Mouse (Mus musculus) intestine, embryonic 16.5 days (tissue): Measurements from ENCODE around the gene Bace2. TPM values are rescaled to one million over a fixed set of nuclear protein-coding genes. Genes with fewer than 3 reads are reported as not detected.

ENCODE experiments used
- ATAC-seq: fragments of 200-750 bp; cut with Nextera tagmentation; 2 replicates; pipeline ENCODE4 v1.8.0; 2017; ENCODE audit warnings: moderate TSS enrichment, moderate library complexity
- H3K27ac ChIP-seq: fragments of 300-500 bp; sonication (generic); 2 replicates; pipeline ENCODE4 v1.5.1; 2014; ENCODE audit warnings: mild to moderate bottlenecking, low read length
- H3K27me3 ChIP-seq: fragments of 300-500 bp; sonication (generic); replicated peaks from 2 replicates; pipeline ENCODE4 v1.6.1; 2014; ENCODE audit warnings: low read length, control low read depth, mixed read lengths; ENCODE audit not compliant: control insufficient read depth, insufficient read depth
- H3K36me3 ChIP-seq: fragments of 300-500 bp; sonication (generic); 2 replicates; pipeline ENCODE4 v1.6.1; 2014; ENCODE audit warnings: low read length, control low read depth; ENCODE audit not compliant: control insufficient read depth, insufficient read depth
- H3K4me1 ChIP-seq: fragments of 300-500 bp; sonication (generic); 2 replicates; pipeline ENCODE4 v1.6.1; 2014; ENCODE audit warnings: low read length, control low read depth, mixed read lengths; ENCODE audit not compliant: control insufficient read depth, insufficient read depth
- H3K4me2 ChIP-seq: fragments of 300-500 bp; sonication (generic); 2 replicates; pipeline ENCODE4 v1.6.1; 2014; ENCODE audit warnings: low read depth, low read length, control low read depth
- H3K4me3 ChIP-seq: fragments of 300-500 bp; sonication (generic); 2 replicates; pipeline ENCODE4 v1.5.1; 2014; ENCODE audit warnings: mild to moderate bottlenecking, low read length
- H3K9ac ChIP-seq: fragments of 300-500 bp; sonication (generic); 2 replicates; pipeline ENCODE4 v1.6.1; 2014; ENCODE audit warnings: low read depth, low read length
- H3K9me3 ChIP-seq: fragments of 300-500 bp; sonication (generic); 2 replicates; pipeline ENCODE4 v1.6.1; 2016; ENCODE audit warnings: low read length, control low read depth; ENCODE audit not compliant: control insufficient read depth
- WGBS: fragments of 180-500 bp; shearing (Covaris S2); extraction: QIAGEN DNeasy Blood & Tissue Kit; methylation state at CpG from one replicate; pipeline ENCODE4 v1.1.7; 2014; 5-methylcytosine and 5-hydroxymethylcytosine counted together
- polyA plus RNA-seq: library from polyadenylated mRNA; unstranded; fragments of >200 nt; fragmentation: Nextera tagmentation; extraction: Ambion mirVana; gene quantifications from 2 replicates; pipeline ENCODE4 v1.2.1, GENCODE M21; 2015

Bace2 gene
- polyA plus RNA-seq, 1 experiment from 2014 or later: 17.0 TPM

DNA sequence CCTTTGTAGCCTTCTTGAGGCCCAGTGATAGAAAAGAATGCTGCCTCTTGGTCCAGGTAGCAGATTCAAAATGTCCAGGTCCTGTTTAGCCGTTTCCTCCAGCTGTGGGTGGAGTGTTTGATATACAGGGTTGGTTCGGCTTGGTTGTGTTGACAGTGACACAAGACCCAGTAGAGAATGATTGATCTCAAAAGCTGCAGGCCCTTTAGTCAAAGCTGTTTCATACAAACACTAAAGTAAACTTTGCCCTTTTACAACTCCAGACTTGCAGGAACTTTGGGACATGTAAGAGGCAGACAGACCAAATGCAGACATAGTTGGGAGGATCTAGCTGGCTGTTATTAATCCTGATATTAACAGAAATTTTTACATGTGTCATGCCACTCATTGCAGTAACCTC is 3.5 kb upstream of the Bace2 start:
- no peak overlapping the region for H3K9ac ChIP-seq
- no peaks in the 10 kb centered on the region; the same call in 1 of the 2 replicates for H3K27me3 ChIP-seq
- no peaks in the 10 kb centered on the region for H3K9me3 ChIP-seq
- H3K4me3 ChIP-seq: no peak overlapping the region
- H3K36me3 ChIP-seq: no peaks in the 10 kb centered on the region
- H3K4me1 ChIP-seq: peaks cover 8% of the 10 kb centered on the region
- H3K4me2 ChIP-seq: no peak overlapping the region
- no peak overlapping the region for H3K27ac ChIP-seq
- 43% methylated on average over 2 of the region's 2 CpGs for WGBS
- ATAC-seq: no peak

- H3K4me2 ChIP-seq: no peak overlapping the region
- no peak overlapping the region for H3K27ac ChIP-seq
- H3K9ac ChIP-seq: no peak overlapping the region
- no peaks in the 10 kb centered on the region; the same call in 1 of the 2 replicates for H3K27me3 ChIP-seq
- H3K36me3 ChIP-seq: no peaks in the 10 kb centered on the region
- H3K9me3 ChIP-seq: no peaks in the 10 kb centered on the region
- no peak for ATAC-seq
- H3K4me1 ChIP-seq: peaks cover 8% of the 10 kb centered on the region
- no peak overlapping the region for H3K4me3 ChIP-seq
- WGBS: 71% methylated on average over 2 of the region's 2 CpGs
Observed at GRCm38 (mm10) chr16:97354632-97355031, 1.9 kb upstream of the Bace2 start.

- Histone ChIP-seq H3K4me2 (peak overlapping the region; percentile 90), H3K9ac (peak overlapping the region; percentile 56), H3K4me1 (peaks cover 8% of the 10 kb centered on the region), H3K4me3 (peak overlapping the region; percentile 56), H3K36me3 (no peaks in the 10 kb centered on the region), H3K27ac (no peak overlapping the region), H3K9me3 (no peaks in the 10 kb centered on the region), H3K27me3 (no peaks in the 10 kb centered on the region; the same call in 1 of the 2 replicates)
- under 1% methylated on average over 25 of the region's 25 CpGs for WGBS
- peak; percentile 72 for ATAC-seq
Observed at GRCm38 (mm10) chr16:97357188-97357821, 763 bp downstream of the Bace2 start.

DNA sequence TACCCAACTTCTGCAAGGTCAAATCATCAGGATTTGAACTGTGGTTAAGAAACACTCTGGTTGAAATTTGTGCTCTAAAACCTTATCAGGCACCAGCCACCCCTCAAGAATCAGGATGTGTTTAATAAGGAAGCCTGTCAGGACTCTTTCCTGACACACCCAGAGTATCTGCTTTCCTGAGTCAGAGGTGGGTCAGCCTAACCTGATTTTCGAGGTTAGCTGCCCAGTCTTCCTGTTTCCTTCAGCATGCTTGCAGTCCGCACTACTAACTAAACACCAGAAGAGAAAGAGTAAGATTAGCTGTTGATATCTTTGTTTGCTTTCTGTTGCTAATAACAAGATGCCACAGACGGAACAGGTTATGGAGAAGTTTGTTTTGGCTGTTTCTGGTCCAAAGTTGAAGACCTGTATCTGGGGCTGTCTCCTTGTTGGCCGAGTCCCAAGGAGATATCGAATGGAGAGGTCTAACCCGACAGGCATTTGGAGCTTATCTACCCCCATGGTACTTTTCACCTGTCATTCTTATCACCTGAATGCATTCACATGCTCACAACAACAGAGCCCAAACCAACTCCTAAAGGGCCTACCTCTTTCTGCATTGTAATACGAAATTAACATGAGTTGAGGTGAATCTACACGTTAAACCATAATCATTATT is 5.8 kb downstream of the Bace2 start:
- Histone ChIP-seq H3K36me3 (no peaks in the 10 kb centered on the region), H3K4me3 (no peak overlapping the region), H3K27ac (no peak overlapping the region), H3K9me3 (no peaks in the 10 kb centered on the region), H3K9ac (no peak overlapping the region), H3K4me2 (no peak overlapping the region), H3K4me1 (peaks cover 5% of the 10 kb centered on the region; the same call in 1 of the 2 replicates), H3K27me3 (no peaks in the 10 kb centered on the region; the same call in 1 of the 2 replicates)
- ATAC-seq: no peak; the same call in 1 of the 2 replicates
- 60% methylated on average over 8 of the region's 8 CpGs for WGBS

- H3K9me3 ChIP-seq: no peaks in the 10 kb centered on the region
- 0 out of 2 replicates have a peak, but pooled peaks cover 2% of the 10 kb centered on the region for H3K4me1 ChIP-seq
- H3K4me2 ChIP-seq: no peak overlapping the region
- no peaks in the 10 kb centered on the region for H3K36me3 ChIP-seq
- no peak overlapping the region for H3K27ac ChIP-seq
- ATAC-seq: peak; percentile 83
- H3K9ac ChIP-seq: no peak overlapping the region
- H3K4me3 ChIP-seq: no peak overlapping the region
- H3K27me3 ChIP-seq: no peaks in the 10 kb centered on the region
- WGBS: 25% methylated on average over 2 of the region's 2 CpGs
Observed at GRCm38 (mm10) chr16:97366141-97366540, 9.6 kb downstream of the Bace2 start.

- Histone ChIP-seq H3K27me3 (no peaks in the 10 kb centered on the region), H3K4me1 (no peaks in the 10 kb centered on the region), H3K27ac (no peak overlapping the region), H3K4me3 (no peak overlapping the region), H3K4me2 (no peak overlapping the region), H3K9me3 (no peaks in the 10 kb centered on the region), H3K9ac (no peak overlapping the region), H3K36me3 (no peaks in the 10 kb centered on the region)
- no peak for ATAC-seq
- WGBS: 65% methylated on average over 4 of the region's 4 CpGs
Observed at GRCm38 (mm10) chr16:97370258-97370657, 13.7 kb downstream of the Bace2 start.

- Histone ChIP-seq H3K27me3 (no peaks in the 10 kb centered on the region), H3K36me3 (no peaks in the 10 kb centered on the region), H3K9me3 (no peaks in the 10 kb centered on the region), H3K9ac (no peak overlapping the region), H3K27ac (no peak overlapping the region), H3K4me2 (no peak overlapping the region), H3K4me3 (no peak overlapping the region), H3K4me1 (no peaks in the 10 kb centered on the region; the same call in 1 of the 2 replicates)
- no peak for ATAC-seq
- WGBS: 65% methylated on average over 2 of the region's 2 CpGs
Observed at GRCm38 (mm10) chr16:97387955-97388354, 31.4 kb downstream of the Bace2 start.

- no peak for ATAC-seq
- Histone ChIP-seq H3K27me3 (no peaks in the 10 kb centered on the region), H3K4me1 (no peaks in the 10 kb centered on the region; the same call in 1 of the 2 replicates), H3K4me3 (no peak overlapping the region), H3K9me3 (no peaks in the 10 kb centered on the region), H3K27ac (no peak overlapping the region), H3K36me3 (no peaks in the 10 kb centered on the region), H3K9ac (no peak overlapping the region; the same call in 1 of the 2 replicates), H3K4me2 (no peak overlapping the region)
- WGBS: 27% methylated on average over 2 of the region's 2 CpGs
Observed at GRCm38 (mm10) chr16:97391289-97391688, 34.7 kb downstream of the Bace2 start.

GRCm38 (mm10) chr16:97391701-97392384 is 35.3 kb downstream of the Bace2 start:
- 17% methylated on average over 3 of the region's 3 CpGs for WGBS
- H3K9ac ChIP-seq: no peak overlapping the region
- H3K27me3 ChIP-seq: no peaks in the 10 kb centered on the region
- H3K9me3 ChIP-seq: no peaks in the 10 kb centered on the region
- no peak overlapping the region for H3K4me2 ChIP-seq
- no peaks in the 10 kb centered on the region for H3K36me3 ChIP-seq
- no peak overlapping the region for H3K4me3 ChIP-seq
- no peak overlapping the region for H3K27ac ChIP-seq
- H3K4me1 ChIP-seq: no peaks in the 10 kb centered on the region; the same call in 1 of the 2 replicates
- peak; percentile 48; the same call in 1 of the 2 replicates for ATAC-seq
